Mouse (Mus musculus) adrenal gland, postnatal 10 days (tissue): ENCODE measurements around the gene Gpsm1. TPM values are rescaled to one million over a fixed set of nuclear protein-coding genes. Genes with fewer than 3 reads are reported as not detected.

Experiments
- DNase-seq: peaks from one replicate; pipeline ENCODE4 v3.0.0; 2021; ENCODE audit warnings: mixed read lengths
- total RNA-seq, 2 experiments: library from RNA; stranded (reverse); gene quantifications; 2 replicates each; pipeline ENCODE4 v1.2.3; 2021

Gene Gpsm1
- total RNA-seq, 2 experiments from 2014 or later, result 15.7 to 19.3 TPM

- DNase-seq, result no peak
These were observed 3.4 kb upstream of the Gpsm1 start for GRCm38 (mm10) chr2:26311936-26312335.

GRCm38 (mm10) chr2:26312812-26313211 is 2.5 kb upstream of the Gpsm1 start:
- DNase-seq, result no peak

- no peak for DNase-seq
These were observed 1.9 kb upstream of the Gpsm1 start for GRCm38 (mm10) chr2:26313394-26313793.

GRCm38 (mm10) chr2:26314281-26315071 is 839 bp upstream of the Gpsm1 start:
- DNase-seq, result no peak

- peak; percentile 62 for DNase-seq
These were observed 603 bp downstream of the Gpsm1 start for GRCm38 (mm10) chr2:26315925-26316311.

GRCm38 (mm10) chr2:26316576-26317246 is 1.4 kb downstream of the Gpsm1 start:
- no peak for DNase-seq

- DNase-seq, result no peak
These were observed 2.1 kb downstream of the Gpsm1 start for GRCm38 (mm10) chr2:26317371-26317770.

- no peak for DNase-seq
These were observed 2.8 kb downstream of the Gpsm1 start for GRCm38 (mm10) chr2:26317991-26318672.

- DNase-seq, result no peak
These were observed 3.8 kb downstream of the Gpsm1 start for GRCm38 (mm10) chr2:26319109-26319508.

- no peak for DNase-seq
These were observed 4.4 kb downstream of the Gpsm1 start for GRCm38 (mm10) chr2:26319519-26320244.

GRCm38 (mm10) chr2:26320245-26321185 is 5.2 kb downstream of the Gpsm1 start:
- no peak for DNase-seq

GRCm38 (mm10) chr2:26323589-26324325 is 8.4 kb downstream of the Gpsm1 start:
- no peak for DNase-seq

GRCm38 (mm10) chr2:26324917-26325316 is 9.6 kb downstream of the Gpsm1 start:
- peak; percentile 74 for DNase-seq

- DNase-seq, result peak; percentile 83
These were observed 10.3 kb downstream of the Gpsm1 start for GRCm38 (mm10) chr2:26325386-26326181.

- no peak for DNase-seq
These were observed 12.5 kb downstream of the Gpsm1 start for GRCm38 (mm10) chr2:26327852-26328251.

GRCm38 (mm10) chr2:26329402-26329801 is 14.1 kb downstream of the Gpsm1 start:
- peak; percentile 76 for DNase-seq

- DNase-seq, result no peak
These were observed 14.7 kb downstream of the Gpsm1 start for GRCm38 (mm10) chr2:26330056-26330468.

- no peak for DNase-seq
These were observed 15.4 kb downstream of the Gpsm1 start for GRCm38 (mm10) chr2:26330702-26331101.
